Mouse (Mus musculus) lung, postnatal 10 days (tissue): ENCODE results near the gene Mlec.
"Not testable (repeated sequence)": the region's sequence is repeated elsewhere in the genome, so short reads cannot be mapped to it uniquely, and the experiment has no call there.

Experiments used
- DNase-seq: peaks from one replicate; pipeline ENCODE4 v3.0.0; 2021

Mlec gene

GRCm38 (mm10) chr5:115149675-115150459 is 8.1 kb downstream of the Mlec start:
- DNase-seq: no peak

- DNase-seq: not testable (repeated sequence)
Measured at GRCm38 (mm10) chr5:115148872-115149271, 9.1 kb downstream of the Mlec start.

GRCm38 (mm10) chr5:115148378-115148777 is 9.6 kb downstream of the Mlec start:
- no peak for DNase-seq

GRCm38 (mm10) chr5:115147388-115147787 is 10.6 kb downstream of the Mlec start:
- no peak for DNase-seq

GRCm38 (mm10) chr5:115146747-115147130 is 11.2 kb downstream of the Mlec start:
- no peak for DNase-seq

GRCm38 (mm10) chr5:115145976-115146746 is 11.8 kb downstream of the Mlec start:
- DNase-seq: no peak

GRCm38 (mm10) chr5:115145253-115145968 is 12.6 kb downstream of the Mlec start:
- DNase-seq: peak; percentile 33

- no peak for DNase-seq
Measured at GRCm38 (mm10) chr5:115144471-115144870, 13.5 kb downstream of the Mlec start.

GRCm38 (mm10) chr5:115143552-115143951 is 14.4 kb downstream of the Mlec start:
- DNase-seq: no peak

- no peak for DNase-seq
Measured at GRCm38 (mm10) chr5:115142166-115142697, 15.7 kb downstream of the Mlec start.

GRCm38 (mm10) chr5:115140726-115141125 is 17.3 kb downstream of the Mlec start:
- DNase-seq: no peak

- DNase-seq: no peak
Measured at GRCm38 (mm10) chr5:115139124-115139523, 18.9 kb downstream of the Mlec start.

GRCm38 (mm10) chr5:115134234-115135165 is 23.5 kb downstream of the Mlec start, which contains the start of gene Unc119b:
Gene Unc119b (minus strand): TSS chr5:115134975.
- peak; percentile 90 for DNase-seq

GRCm38 (mm10) chr5:115133358-115134066 is 24.5 kb downstream of the Mlec start:
- DNase-seq: no peak

- DNase-seq: no peak
Measured at GRCm38 (mm10) chr5:115132465-115132864, 25.5 kb downstream of the Mlec start.

GRCm38 (mm10) chr5:115129328-115129727 is 28.7 kb downstream of the Mlec start:
- DNase-seq: no peak

GRCm38 (mm10) chr5:115127421-115128179 is 30.4 kb downstream of the Mlec start:
- no peak for DNase-seq

GRCm38 (mm10) chr5:115126578-115127312 is 31.2 kb downstream of the Mlec start:
- no peak for DNase-seq

GRCm38 (mm10) chr5:115125211-115125871 is 32.6 kb downstream of the Mlec start:
- DNase-seq: peak; percentile 92
